Mouse (Mus musculus): ENCODE results near the gene Lmcd1. TPM values are rescaled to one million over a fixed set of nuclear protein-coding genes. Genes with fewer than 3 reads are reported as not detected.
"Not testable (repeated sequence)": the region's sequence is repeated elsewhere in the genome, so short reads cannot be mapped to it uniquely, and the experiment has no call there.

Lmcd1 gene
- polyA plus RNA-seq (2015; fragmentation: Nextera tagmentation; extraction: Ambion mirVana) = 3.3 and 3.6 TPM in 2 replicates

DNA sequence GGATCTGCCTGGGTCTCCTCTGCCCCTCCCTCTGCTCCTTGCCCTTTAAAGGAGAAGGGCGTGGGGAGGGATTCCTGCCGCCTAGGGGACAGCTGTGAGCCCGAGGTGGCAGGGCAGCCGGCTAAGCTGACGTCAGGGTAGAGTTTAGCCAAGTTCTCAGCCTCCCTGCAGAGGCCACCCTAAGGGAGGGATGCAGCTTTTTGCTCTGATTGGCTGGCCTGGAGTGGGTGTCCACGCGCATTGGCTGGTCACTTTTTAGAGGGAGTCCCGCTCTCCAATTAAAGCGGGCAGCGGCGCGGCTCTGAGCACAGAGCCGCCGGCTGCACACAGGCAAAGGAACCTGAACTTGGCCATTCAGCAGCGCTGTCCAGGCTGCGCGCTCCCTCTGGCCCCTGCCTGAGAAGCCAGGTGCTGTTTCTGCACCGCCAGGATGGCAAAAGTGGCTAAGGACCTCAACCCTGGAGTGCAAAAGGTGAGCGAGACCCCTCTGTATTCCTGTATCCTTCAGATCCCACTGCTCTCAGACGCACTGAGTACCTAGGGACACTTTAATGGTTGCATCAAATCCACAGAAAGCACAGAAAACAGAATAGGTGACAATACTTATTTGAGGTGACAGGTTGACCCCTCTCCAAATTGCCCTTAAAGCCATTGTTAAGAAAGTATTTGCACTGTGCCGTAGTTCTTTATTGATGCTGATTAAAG, at the start of gene Lmcd1:
Lmcd1 (plus strand) TSS at position 258 of the 705 bp plus-strand sequence.
- DNase-seq (ENCODE audit: low spot score) = no peak

DNA sequence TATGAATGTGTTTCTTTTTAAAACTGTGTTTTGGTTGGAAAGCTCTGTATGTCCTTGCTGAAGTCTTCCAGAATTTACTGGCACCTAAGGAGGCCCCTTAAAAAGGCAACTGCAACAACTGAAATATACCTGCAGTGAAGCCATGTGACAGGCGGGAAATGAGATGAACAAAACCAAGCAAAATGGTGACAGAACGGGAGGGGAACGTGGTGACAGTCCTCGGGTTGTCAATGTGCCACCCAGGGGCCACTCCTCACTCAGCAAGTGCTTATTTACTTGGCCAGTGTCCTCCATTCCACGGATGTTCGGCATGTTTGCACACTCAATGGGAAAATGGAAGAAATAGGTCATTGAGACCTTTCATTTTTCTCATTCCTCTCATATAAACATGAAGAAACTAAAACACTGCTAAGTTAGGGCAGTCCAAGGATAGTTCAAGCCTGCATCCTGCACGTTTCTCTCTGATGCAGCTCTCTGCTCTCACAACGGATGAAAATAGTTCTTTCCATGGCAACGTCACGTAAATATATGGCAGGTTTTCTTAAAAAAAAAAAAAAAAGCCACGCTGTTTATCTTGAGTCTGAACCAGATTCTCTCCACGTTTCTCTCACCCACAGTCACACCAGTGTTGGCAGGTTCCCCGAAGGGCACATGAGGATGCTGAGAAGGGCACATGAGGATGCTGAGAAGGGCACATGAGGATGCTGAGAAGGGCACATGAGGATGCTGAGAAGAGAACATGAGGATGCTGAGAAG, 49.5 kb upstream of the Lmcd1 start:
- DNase-seq (ENCODE audit: low spot score) = no peak

- no peak for DNase-seq (ENCODE audit: low spot score)
Observed at GRCm38 (mm10) chr6:112236775-112237174, 36.8 kb upstream of the Lmcd1 start.

DNA sequence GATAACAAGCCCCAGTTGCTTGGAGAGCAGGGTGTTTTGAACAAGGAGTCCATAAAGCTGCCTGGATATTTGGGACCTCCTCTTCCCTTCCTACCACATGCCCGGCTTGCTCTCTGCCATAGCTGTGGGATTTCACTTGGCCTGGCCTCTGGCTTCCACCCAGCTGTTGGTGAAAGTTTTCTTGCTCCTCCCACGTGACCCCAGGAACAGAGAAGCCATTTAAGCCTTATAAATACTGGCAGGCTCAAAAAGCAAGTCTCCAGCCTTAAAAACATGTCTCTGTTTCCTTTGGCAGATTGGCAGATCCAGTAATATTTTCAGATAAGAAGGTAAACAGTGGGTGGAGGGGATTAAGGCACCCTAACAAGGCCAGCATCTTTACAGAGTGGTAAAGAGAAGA, 31.3 kb upstream of the Lmcd1 start:
- DNase-seq (ENCODE audit: low spot score) = no peak

- no peak for DNase-seq (ENCODE audit: low spot score)
Observed at GRCm38 (mm10) chr6:112245639-112246038, 27.9 kb upstream of the Lmcd1 start.

- DNase-seq (ENCODE audit: low spot score) = no peak
Observed at GRCm38 (mm10) chr6:112246636-112247035, 26.9 kb upstream of the Lmcd1 start.

- DNase-seq (ENCODE audit: low spot score) = not testable (repeated sequence)
Observed at GRCm38 (mm10) chr6:112253943-112254342, 19.6 kb upstream of the Lmcd1 start.

DNA sequence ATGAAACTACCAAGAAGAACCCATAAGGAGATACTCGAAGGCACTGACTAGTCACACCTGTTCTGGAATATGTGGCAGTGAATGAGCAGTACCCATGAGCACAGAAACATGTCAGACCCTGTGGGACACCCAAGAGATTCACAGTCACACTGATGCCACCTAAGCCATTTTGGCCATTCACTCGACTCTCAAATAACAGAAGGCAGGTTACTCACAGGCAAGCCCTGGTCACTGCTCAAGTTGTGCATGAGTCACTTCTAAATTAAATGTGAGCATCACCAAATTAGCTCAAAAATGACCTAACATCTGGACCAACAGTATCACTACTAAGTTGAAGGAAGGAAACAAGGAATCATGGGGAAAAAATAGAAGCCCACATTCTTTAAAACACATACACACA, 18.6 kb upstream of the Lmcd1 start:
- DNase-seq (ENCODE audit: low spot score) = no peak

- DNase-seq (ENCODE audit: low spot score) = no peak
Observed at GRCm38 (mm10) chr6:112255388-112256225, 18.0 kb upstream of the Lmcd1 start.

- no peak for DNase-seq (ENCODE audit: low spot score)
Observed at GRCm38 (mm10) chr6:112256599-112256998, 17.0 kb upstream of the Lmcd1 start.

GRCm38 (mm10) chr6:112261089-112261488, 12.5 kb upstream of the Lmcd1 start:
- no peak for DNase-seq (ENCODE audit: low spot score)

- DNase-seq (ENCODE audit: low spot score) = no peak
Observed at GRCm38 (mm10) chr6:112264321-112264720, 9.2 kb upstream of the Lmcd1 start.

GRCm38 (mm10) chr6:112266631-112267030, 6.9 kb upstream of the Lmcd1 start:
- DNase-seq (ENCODE audit: low spot score) = no peak

- DNase-seq (ENCODE audit: low spot score) = no peak
Observed at GRCm38 (mm10) chr6:112267661-112268357, 5.7 kb upstream of the Lmcd1 start.

GRCm38 (mm10) chr6:112274261-112275055, 900 bp downstream of the Lmcd1 start:
- DNase-seq (ENCODE audit: low spot score) = no peak

DNA sequence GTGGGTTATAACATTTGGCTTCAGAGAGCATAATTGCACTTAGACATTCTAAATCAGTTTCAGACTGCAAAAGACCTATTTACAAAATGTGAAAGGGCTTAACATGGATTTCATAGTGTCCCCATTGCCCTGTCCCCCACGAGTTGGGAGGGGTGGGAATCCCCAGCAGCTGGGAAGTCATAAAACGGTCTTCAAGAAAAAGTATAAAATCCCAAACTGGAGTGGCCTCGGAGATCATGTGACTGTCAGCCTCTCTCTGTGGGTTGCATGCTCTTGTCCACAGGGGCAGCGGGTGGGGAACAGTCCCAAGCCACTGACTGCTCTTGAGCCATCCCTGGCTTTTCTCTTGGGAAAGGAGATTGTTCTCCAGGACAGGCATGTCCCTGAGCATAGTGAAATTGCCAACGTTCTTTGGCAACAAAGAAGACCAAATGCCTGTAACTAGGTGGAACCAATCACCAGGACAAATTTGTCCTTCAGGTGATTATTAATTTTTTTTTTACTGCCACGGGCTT, 2.2 kb downstream of the Lmcd1 start:
- no peak for DNase-seq (ENCODE audit: low spot score)

DNA sequence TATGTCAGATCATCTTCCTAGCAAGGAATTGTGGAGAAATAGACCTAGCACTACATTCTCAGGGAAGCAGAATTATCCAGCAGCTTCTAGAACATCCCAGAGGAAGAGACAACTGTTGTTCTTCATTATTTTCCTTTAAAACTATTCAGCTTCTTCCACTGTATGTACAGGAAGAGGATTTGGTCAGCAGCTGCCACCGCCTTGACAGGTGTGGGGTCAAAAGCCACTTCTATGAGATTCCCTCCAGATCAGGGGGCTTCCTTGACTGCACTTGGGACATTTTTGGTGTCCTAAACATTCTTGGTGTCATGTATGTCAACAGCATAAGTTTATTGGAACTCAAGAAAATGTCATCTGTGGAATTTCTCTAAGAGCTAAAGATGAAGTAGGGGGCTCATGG, 5.2 kb downstream of the Lmcd1 start:
- no peak for DNase-seq (ENCODE audit: low spot score)

DNA sequence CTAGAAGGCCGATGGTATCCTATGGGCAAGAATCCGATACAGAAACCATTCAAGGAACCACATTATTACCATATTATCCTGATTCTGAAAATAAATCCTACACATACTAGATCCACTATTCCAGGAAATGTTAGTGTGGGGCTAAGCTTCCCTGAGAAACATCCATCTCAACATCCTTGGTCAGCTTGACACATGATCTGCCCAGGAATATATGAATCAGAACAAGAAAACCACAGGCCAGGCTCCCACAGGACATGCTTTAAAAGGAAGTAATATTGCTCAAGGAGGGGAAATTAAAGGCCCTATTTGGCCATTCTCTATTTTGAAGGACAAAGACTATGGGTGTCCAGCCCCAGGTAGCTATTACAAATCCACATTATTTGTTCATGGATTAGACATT, 6.6 kb downstream of the Lmcd1 start:
- DNase-seq (ENCODE audit: low spot score) = no peak

DNA sequence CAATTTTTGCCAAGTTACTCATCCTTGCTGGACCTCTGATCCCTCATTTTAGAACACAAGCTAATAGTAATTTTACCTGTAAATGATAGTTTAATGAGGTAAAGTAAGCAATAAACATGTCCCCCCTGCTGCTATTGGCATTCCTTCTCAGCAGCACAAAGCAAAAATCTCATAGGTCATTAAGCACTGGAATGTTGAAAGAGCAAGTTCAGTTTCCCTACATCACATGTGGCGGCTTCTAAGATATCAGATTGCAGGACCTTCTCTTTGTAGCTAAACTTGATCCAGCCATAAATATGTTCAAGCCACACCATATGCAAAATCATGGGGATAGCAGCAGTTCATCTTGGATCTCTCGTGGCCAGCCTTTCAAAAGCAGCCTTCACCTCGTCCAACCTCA, 7.4 kb downstream of the Lmcd1 start:
- no peak for DNase-seq (ENCODE audit: low spot score)

- DNase-seq (ENCODE audit: low spot score) = no peak
Observed at GRCm38 (mm10) chr6:112281935-112282334, 8.4 kb downstream of the Lmcd1 start.
